Mouse (Mus musculus): ENCODE measurements around the gene Ip6k1.

Ip6k1 gene

DNA sequence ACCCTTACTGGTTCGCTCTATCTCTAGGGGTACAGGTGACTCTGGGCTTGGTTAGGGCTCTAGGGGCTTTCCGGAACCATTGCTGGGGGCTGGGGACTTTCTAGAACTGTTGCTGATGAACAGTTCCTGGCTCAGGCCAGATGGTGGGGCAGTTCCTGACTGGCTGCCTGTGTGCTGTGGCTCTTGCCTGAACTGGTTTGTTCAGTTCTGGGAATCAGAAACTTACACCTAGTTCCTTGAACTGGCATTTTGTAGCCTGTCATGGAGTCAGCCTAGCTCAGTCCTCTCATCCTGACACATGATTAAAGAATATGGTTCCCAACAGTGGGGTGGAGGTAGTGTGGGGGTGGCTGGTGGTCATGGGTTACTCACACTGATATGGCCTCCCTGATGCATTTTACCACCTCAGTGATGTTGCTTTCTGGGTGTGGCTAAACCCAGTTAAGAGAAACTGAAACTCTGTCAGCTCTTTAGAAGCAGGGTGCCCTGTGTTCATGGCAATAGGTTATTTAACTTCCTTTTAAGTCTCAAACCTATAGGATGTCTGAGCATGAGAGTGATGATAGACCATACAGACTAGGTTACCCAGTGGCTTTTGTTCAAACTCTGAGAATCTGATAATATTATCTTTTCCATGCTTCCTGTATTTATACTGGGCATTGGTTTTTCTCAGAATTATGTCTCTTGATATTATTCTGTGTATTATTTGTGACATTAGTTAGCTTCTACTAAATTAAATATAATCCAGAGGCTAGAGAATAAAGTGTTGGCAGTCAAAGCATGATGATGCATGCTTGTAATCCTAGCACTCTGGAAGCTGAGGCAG is 33.2 kb downstream of the Ip6k1 start:
- no peak for DNase-seq

- no peak for DNase-seq
These were observed 42.6 kb downstream of the Ip6k1 start for GRCm38 (mm10) chr9:108044751-108045492.

DNA sequence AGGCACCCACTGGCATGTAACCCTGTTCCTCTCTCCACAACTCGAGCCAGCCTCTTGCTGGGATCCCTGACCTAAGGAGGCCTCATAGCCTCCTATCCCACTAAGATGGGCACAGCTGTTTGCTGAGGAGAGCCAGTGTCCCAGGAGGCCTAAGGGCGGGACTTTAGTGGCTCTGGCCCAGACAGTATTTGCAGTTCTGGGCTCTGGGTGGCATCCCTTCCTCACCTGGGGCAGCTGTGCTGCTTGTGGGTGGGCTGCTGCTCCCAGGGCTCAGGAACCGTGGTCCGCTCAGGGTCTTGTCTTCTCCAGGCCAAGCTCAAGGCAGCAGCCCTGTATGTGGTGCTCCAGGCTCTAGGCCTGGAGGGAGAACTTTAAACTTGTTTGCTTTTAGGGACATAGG is 44.3 kb downstream of the Ip6k1 start:
- DNase-seq: no peak

- DNase-seq: no peak
These were observed 45.6 kb downstream of the Ip6k1 start for GRCm38 (mm10) chr9:108047601-108048565.

DNA sequence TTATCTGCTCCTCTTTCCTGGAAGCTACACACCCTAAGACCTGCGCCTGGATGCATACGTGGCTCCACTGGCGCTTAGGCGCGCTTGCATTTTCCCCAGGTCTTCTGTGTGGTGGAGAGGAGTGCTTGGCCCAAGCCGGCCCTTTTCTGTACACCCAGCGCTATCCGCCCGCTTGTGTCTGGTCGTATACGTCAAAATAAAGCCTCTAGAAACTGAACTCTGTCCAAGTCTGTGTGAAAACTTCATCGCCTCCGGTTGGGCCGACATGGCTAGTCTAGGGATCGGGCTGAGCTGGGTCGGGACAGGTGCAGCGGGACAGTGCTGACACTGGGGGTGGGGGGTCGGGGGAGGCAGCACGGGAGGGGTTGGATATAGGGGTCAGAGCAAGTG is 46.3 kb downstream of the Ip6k1 start:
- DNase-seq: no peak

DNA sequence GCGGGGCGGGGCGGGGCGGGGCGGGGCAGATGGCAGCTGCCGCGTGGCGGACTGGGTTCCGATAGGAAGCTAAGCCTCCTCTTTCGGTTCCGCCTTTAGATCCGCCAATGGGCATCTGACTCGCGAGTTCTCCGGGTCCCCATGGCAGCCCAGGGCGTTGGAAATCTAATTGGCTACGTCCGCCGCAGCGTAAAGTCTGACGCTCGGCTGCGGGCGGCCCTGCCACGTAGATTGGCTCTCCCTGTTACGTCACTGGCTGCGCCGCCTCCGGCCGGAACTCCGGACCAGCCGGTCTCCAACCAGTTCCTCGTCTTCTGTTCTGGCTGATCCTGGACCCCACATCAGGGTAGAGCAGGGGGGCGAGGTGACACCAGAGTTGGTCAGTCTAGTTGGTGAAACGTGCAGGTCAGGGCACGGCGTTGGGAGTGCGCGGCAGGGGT is 46.7 kb downstream of the Ip6k1 start, which contains the start of gene Gmppb:
Gene Gmppb, plus strand, starts transcription at position 227 of the 440 bp plus-strand sequence.
- peak; percentile 95 for DNase-seq

DNA sequence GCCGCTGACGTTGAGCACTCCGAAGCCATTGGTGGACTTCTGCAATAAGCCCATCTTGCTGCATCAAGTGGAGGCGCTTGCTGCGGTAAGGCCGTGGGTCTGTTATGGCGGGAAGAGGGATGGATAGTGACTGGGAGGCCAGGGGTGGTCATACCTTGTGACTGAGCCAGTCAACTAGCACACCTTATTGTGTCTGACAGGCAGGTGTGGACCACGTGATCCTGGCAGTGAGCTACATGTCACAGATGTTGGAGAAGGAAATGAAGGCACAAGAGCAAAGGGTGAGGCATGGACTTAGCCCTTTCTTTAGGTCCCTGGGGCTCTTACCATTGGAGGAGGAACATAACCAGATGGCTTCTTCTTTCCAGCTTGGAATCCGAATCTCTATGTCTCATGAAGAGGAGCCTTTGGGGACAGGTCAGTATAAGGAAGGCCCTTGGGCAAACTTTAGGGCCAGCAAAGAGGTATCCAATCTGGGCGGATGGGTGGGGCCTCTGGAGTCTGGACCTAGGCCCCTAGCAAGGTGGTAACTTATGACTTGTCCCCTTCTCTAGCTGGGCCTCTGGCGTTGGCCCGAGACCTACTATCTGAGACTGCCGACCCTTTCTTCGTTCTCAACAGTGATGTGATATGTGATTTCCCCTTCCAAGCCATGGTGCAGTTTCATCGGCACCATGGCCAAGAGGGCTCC is 47.4 kb downstream of the Ip6k1 start:
- no peak for DNase-seq

DNA sequence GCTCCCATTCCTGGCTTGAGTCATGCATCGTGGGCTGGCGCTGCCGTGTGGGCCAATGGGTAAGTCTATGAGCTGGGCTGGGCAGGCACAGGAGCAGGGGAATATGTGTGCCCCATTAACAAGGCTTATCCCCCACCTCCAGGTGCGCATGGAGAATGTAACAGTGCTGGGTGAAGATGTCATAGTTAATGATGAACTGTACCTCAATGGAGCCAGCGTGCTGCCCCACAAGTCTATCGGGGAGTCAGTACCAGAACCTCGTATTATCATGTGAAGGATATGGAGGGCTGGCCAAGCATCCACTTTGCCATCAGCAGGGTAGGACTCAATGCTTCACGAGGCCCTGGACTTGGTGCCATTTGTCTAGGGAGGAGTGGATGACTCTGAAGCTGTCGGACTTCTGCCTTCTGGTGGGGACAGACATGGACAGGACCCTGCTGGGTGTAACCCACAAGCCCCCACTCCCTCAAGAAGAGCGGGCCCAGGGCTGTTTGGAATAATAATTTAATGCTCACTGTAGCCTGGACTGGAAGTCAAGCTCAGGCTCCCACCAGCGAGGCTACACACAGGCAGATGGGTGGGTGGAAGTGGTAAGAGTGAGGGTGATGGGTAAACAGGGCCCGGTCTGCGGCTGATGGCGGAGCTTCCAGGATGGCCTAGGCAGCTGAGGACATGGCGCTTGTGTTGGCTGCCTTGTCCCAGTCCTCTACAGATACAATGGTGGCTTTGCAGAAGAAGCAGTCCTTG is 49.1 kb downstream of the Ip6k1 start:
- DNase-seq: no peak

DNA sequence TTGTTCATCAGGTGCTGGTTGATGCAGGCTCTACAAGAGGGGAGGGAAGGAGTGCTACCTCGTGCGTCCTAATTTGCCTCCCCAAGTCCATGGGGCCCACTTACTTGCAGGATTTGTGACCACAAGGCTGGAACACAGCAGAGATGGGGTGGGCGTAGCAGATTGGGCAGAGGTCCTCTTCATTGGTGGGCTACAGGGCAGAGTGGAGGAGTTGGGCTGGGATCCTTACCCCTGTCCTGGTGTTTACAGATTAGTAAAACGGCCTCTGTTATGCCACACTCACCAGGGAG is 49.6 kb downstream of the Ip6k1 start:
- DNase-seq: no peak

GRCm38 (mm10) chr9:108052411-108052810 is 50.1 kb downstream of the Ip6k1 start:
- no peak for DNase-seq

- DNase-seq: peak; percentile 99
These were observed 50.8 kb downstream of the Ip6k1 start, which contains the start of gene Amigo3 for GRCm38 (mm10) chr9:108052885-108053664. Gene Amigo3, plus strand, starts transcription at chr9:108053159.

GRCm38 (mm10) chr9:108053665-108054225 is 51.4 kb downstream of the Ip6k1 start:
- no peak for DNase-seq

GRCm38 (mm10) chr9:108054331-108055040 is 52.2 kb downstream of the Ip6k1 start:
- DNase-seq: no peak

- DNase-seq: no peak
These were observed 52.8 kb downstream of the Ip6k1 start for GRCm38 (mm10) chr9:108055061-108055460.

DNA sequence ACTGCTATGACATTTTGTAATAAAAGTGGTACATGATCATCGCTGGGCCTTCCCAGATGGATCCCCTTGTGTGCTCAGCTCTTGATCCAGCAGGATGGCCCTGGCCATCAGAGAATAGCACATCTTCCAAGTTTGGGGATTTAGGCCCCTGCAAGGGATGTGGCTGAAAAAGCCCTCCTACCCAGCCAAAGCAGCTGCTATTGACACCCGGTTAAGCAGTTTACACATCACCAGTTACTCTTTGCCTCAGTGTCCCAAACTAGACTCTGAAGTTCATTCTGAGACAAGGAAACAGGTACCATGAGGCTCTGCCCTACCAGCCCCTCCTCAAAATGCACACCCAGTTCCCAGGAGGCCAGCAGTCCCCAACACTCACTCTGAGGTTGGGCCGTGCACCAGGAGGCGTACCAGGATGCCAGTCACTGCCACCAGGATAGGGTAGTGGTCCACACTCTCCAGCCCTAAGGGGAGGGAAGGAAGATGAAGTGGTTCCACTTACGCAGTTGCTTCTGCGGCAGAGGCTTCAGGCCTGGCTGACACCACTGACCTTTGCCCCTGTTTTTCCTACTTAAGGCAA is 53.4 kb downstream of the Ip6k1 start:
- DNase-seq: no peak

DNA sequence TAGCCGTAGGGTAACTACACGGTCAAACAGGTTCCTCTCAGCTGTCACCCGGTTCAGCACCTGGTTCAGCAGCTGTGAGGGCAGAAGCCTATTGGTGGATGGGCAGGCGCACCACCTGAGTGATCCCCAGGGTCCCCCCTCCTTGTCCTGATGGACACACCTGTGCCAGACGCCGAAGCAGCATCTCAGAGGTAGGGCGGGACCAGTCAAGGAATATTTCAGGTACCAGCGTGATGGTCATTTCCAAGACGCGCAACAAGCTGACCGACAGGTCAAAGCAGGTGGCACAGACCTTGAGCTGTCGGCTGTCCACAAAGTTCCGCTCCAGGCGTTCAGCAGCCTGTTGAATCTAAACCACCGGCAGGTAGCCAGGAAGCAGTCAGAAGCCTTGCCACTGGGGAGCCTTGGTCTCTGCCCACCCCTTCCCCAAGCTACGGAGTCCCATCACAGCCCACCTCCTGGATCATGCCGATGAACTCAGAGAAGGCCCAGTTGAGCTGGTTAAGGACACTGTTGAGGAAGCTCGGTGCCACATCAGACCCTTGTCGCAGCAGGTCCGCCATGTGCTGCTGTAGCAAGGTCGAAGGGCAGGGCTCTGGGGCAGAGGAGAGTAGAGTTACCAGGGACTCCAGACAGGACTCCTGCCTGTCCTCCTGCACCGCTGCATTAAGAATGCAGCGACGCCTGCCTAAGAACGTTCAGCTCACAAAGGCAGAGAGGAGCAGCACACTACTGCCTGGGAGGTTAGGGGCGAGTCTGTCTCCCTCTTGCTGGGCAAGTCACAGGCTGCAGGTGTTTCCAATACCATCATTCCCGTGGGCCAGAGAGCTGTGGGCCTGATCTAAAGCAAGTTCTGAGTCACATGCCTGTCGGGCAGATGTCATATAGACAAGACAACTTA is 54.3 kb downstream of the Ip6k1 start:
- DNase-seq: no peak

DNA sequence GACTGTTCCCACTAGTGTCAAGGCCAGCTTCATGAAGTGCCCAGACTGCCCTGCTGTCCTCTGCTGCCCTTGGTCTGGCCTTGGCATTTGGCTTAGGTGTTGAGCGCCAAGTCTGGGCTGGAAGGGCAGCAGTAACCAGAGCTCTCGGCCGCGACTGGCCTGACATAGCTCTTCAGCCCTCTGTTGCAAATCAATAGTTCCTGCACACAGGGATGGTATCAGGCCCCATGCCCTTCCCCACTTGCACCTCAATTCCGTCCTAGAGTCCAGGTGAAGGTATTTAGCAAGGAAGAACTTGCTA is 54.9 kb downstream of the Ip6k1 start:
- no peak for DNase-seq

DNA sequence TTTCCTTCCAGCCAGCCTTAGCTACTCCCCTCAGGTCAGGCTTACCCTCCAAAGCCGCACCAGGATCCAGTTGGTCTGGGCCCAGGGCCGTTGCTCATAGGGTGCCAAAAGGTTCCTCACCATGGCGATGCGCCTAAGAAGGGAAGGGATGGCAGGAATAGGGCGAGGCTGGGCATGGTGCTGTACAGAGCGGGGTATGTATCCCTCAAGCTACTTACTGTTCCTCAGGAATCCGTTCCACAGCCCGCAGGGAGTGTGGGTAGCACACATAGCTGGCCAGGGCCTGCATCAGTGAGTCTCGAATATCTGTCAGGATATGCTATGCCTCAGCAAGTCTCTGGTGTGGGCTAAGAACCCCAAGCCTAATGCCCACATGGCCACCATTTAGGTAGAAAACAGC is 56.0 kb downstream of the Ip6k1 start:
- DNase-seq: no peak

GRCm38 (mm10) chr9:108062142-108062541 is 59.8 kb downstream of the Ip6k1 start:
- no peak for DNase-seq

All from lung, postnatal 14 days (tissue).